Comparison of ENCODE assay signal across 26 mouse cellular contexts in genomic region chr11:54817449-54817848, GRCm38 (mm10). TPM values are rescaled to one million over a fixed set of nuclear protein-coding genes. Genes with fewer than 3 reads are reported as not detected.
DNase-seq lines count a peak whose midpoint lies in the region; ATAC-seq and TF ChIP-seq lines count a peak whose summit lies in the region.
"Had no signal": no experiment of that assay in that cellular context is flagged by ENCODE, and none has a peak within 500 bp of the region (broad histone marks: within the 10 kb centered on the region; RNA-seq: fewer than 3 reads in every experiment).

No protein-coding gene starts in this region.

- TF ChIP-seq POLR2A in brain, embryonic 14.5 days (IDR thresholded peaks at IDR 0.05; ENCODE audit: borderline replicate concordance, extremely low read depth, insufficient read depth, insufficient read length, poor library complexity, severe bottlenecking): no peak
- no peak for TF ChIP-seq POLR2A in kidney, adult 2 months (IDR thresholded peaks at IDR 0.05; ENCODE audit: low read depth, low read length)

- no peak for ATAC-seq in forebrain, embryonic 12.5 days (ENCODE audit: low FRiP score)
- no peak for ATAC-seq in forebrain, embryonic 11.5 days (replicated peaks; ENCODE audit: low FRiP score)
- no peak for ATAC-seq in midbrain, postnatal 0 days (ENCODE audit: low FRiP score)
- no peak for ATAC-seq in midbrain, embryonic 16.5 days
- ATAC-seq: CD4-positive, CD25-positive, alpha-beta regulatory T cell, adult 4 months; forebrain, embryonic 15.5 days; intestine, embryonic 16.5 days had no signal

- peaks cover 31% of the 10 kb centered on the region for H3K4me1 ChIP-seq in forebrain, embryonic 12.5 days
- peaks cover 10% of the 10 kb centered on the region; the same call in 1 of the 2 replicates for H3K4me1 ChIP-seq in forebrain, embryonic 11.5 days (replicated peaks; ENCODE audit: control insufficient read depth, insufficient read depth, low read length)
- H3K4me1 ChIP-seq in midbrain, postnatal 0 days (ENCODE audit: insufficient read depth, low read length): 0 out of 2 replicates have a peak, but pooled peaks cover 3% of the 10 kb centered on the region
- peaks cover 2% of the 10 kb centered on the region; the same call in 1 of the 2 replicates for H3K4me1 ChIP-seq in midbrain, embryonic 16.5 days (ENCODE audit: control insufficient read depth, insufficient read depth, low read length)
- H3K4me1 ChIP-seq in kidney, adult 2 months (ENCODE audit: control insufficient read depth, insufficient read depth, low read length): no peaks in the 10 kb centered on the region
- H3K4me1 ChIP-seq: embryonic facial prominence, embryonic 13.5 days; stomach, embryonic 15.5 days had no signal

- no peak for DNase-seq in forebrain, embryonic 11.5 days (ENCODE audit: low spot score)
- peak; percentile 30 for DNase-seq in left cerebral cortex, postnatal 4 days
- no peak for DNase-seq in left cerebral cortex, adult 18-20 months (ENCODE audit: low spot score in 2 of 2)
- peak; percentile 46 for DNase-seq in midbrain, postnatal 0 days (ENCODE audit: low spot score)
- DNase-seq in brain, embryonic 14.5 days (ENCODE audit: low read depth): peak; percentile 61
- DNase-seq in kidney, adult 2 months: no peak
- DNase-seq: cerebellum, adult 9-10 months; embryo, embryonic 11 days; gastrocnemius, postnatal 25 days; heart, adult 11 months; heart, postnatal 36 days; kidney, adult 9 months; kidney, postnatal 10 days; layer of hippocampus, postnatal 36 days; right cerebral cortex, postnatal 25 days had no signal

- peak overlapping the region; percentile 42; the same call in 1 of the 2 replicates for H3K27ac ChIP-seq in forebrain, embryonic 12.5 days
- no peak overlapping the region for H3K27ac ChIP-seq in forebrain, embryonic 11.5 days (ENCODE audit: low read depth, low read length)
- no peak overlapping the region for H3K27ac ChIP-seq in midbrain, postnatal 0 days (ENCODE audit: low read depth, low read length)
- no peak overlapping the region for H3K27ac ChIP-seq in midbrain, embryonic 16.5 days (ENCODE audit: low read length)
- H3K27ac ChIP-seq in kidney, adult 2 months (ENCODE audit: insufficient read depth, low read depth, low read length): no peak overlapping the region
- H3K27ac ChIP-seq: embryonic facial prominence, embryonic 13.5 days; forebrain, embryonic 15.5 days; liver, embryonic 15.5 days; macrophage; stomach, embryonic 15.5 days had no signal

- no peak overlapping the region for H3K4me3 ChIP-seq in forebrain, embryonic 12.5 days (replicated peaks)
- no peak overlapping the region for H3K4me3 ChIP-seq in forebrain, embryonic 11.5 days (ENCODE audit: low read depth, low read length)
- no peak overlapping the region for H3K4me3 ChIP-seq in midbrain, postnatal 0 days (ENCODE audit: low read depth, low read length)
- no peak overlapping the region for H3K4me3 ChIP-seq in midbrain, embryonic 16.5 days (ENCODE audit: low read depth, low read length)
- H3K4me3 ChIP-seq in kidney, adult 2 months (ENCODE audit: insufficient read depth, low read depth, low read length): no peak overlapping the region
- H3K4me3 ChIP-seq: embryonic facial prominence, embryonic 13.5 days; erythroblast, embryonic 14.5 days; forebrain, embryonic 15.5 days; liver, embryonic 15.5 days; stomach, embryonic 15.5 days had no signal

- no peaks in the 10 kb centered on the region for H3K36me3 ChIP-seq in forebrain, embryonic 12.5 days (replicated peaks)
- no peaks in the 10 kb centered on the region for H3K36me3 ChIP-seq in forebrain, embryonic 11.5 days (ENCODE audit: control insufficient read depth, insufficient read depth, low read length)
- H3K36me3 ChIP-seq in midbrain, postnatal 0 days (ENCODE audit: insufficient read depth, low read length): no peaks in the 10 kb centered on the region
- no peaks in the 10 kb centered on the region for H3K36me3 ChIP-seq in midbrain, embryonic 16.5 days (ENCODE audit: control insufficient read depth, insufficient read depth, low read length)
- H3K36me3 ChIP-seq in kidney, adult 2 months (ENCODE audit: control insufficient read depth, insufficient read depth, low read length): no peaks in the 10 kb centered on the region
- H3K36me3 ChIP-seq: embryonic facial prominence, embryonic 13.5 days; forebrain, embryonic 15.5 days; liver, embryonic 15.5 days; stomach, embryonic 15.5 days had no signal

- no peaks in the 10 kb centered on the region for H3K9me3 ChIP-seq in forebrain, embryonic 12.5 days
- no peaks in the 10 kb centered on the region for H3K9me3 ChIP-seq in forebrain, embryonic 11.5 days (ENCODE audit: control insufficient read depth, low read length)
- H3K9me3 ChIP-seq in midbrain, postnatal 0 days (ENCODE audit: low read length): no peaks in the 10 kb centered on the region
- no peaks in the 10 kb centered on the region for H3K9me3 ChIP-seq in midbrain, embryonic 16.5 days (replicated peaks; ENCODE audit: control insufficient read depth, low read length, poor library complexity, severe bottlenecking)
- H3K9me3 ChIP-seq: embryonic facial prominence, embryonic 13.5 days; forebrain, embryonic 15.5 days; liver, embryonic 15.5 days; stomach, embryonic 15.5 days had no signal

- WGBS in forebrain, embryonic 12.5 days: 79% methylated on average over 4 of the region's 4 CpGs
- 76% methylated on average over 4 of the region's 4 CpGs for WGBS in forebrain, embryonic 11.5 days
- WGBS in midbrain, postnatal 0 days: 43% methylated on average over 4 of the region's 4 CpGs
- WGBS in midbrain, embryonic 16.5 days: 43% methylated on average over 4 of the region's 4 CpGs
- WGBS in kidney, adult 2 months: 60% methylated on average over 4 of the region's 4 CpGs

- H3K9ac ChIP-seq in forebrain, embryonic 12.5 days: no peak overlapping the region
- H3K9ac ChIP-seq in forebrain, embryonic 11.5 days (ENCODE audit: low read length): no peak overlapping the region
- no peak overlapping the region for H3K9ac ChIP-seq in midbrain, postnatal 0 days (replicated peaks; ENCODE audit: low read length, poor library complexity, severe bottlenecking)
- no peak overlapping the region for H3K9ac ChIP-seq in midbrain, embryonic 16.5 days (ENCODE audit: low read depth, low read length)
- H3K9ac ChIP-seq: embryonic facial prominence, embryonic 13.5 days; forebrain, embryonic 15.5 days; liver, embryonic 15.5 days; stomach, embryonic 15.5 days had no signal

- no peak overlapping the region for H3K4me2 ChIP-seq in forebrain, embryonic 12.5 days
- H3K4me2 ChIP-seq in forebrain, embryonic 11.5 days (ENCODE audit: low read depth, low read length, severe bottlenecking): no peak overlapping the region
- no peak overlapping the region for H3K4me2 ChIP-seq in midbrain, postnatal 0 days (ENCODE audit: low read depth, low read length, poor library complexity, severe bottlenecking)
- H3K4me2 ChIP-seq in midbrain, embryonic 16.5 days (ENCODE audit: low read length): no peak overlapping the region
- H3K4me2 ChIP-seq: embryonic facial prominence, embryonic 13.5 days; forebrain, embryonic 15.5 days; heart, embryonic 11.5 days; liver, embryonic 15.5 days; stomach, embryonic 15.5 days had no signal

- TF ChIP-seq CTCF in midbrain, postnatal 0 days (IDR thresholded peaks at IDR 0.05): no peak
- TF ChIP-seq CTCF in brain, embryonic 14.5 days (IDR thresholded peaks at IDR 0.05; ENCODE audit: borderline replicate concordance, extremely low read depth, insufficient read depth, insufficient read length): no peak
- no peak for TF ChIP-seq CTCF in kidney, adult 2 months (conservative IDR thresholded peaks at IDR 0.05; ENCODE audit: insufficient read depth, insufficient read length, low read depth, low read length)

- intact Hi-C loops in left cerebral cortex, postnatal 4 days (cut with DNase I): no loop called here

- H3K27me3 ChIP-seq in forebrain, embryonic 12.5 days: no peaks in the 10 kb centered on the region
- H3K27me3 ChIP-seq in forebrain, embryonic 11.5 days (ENCODE audit: control insufficient read depth, insufficient read depth, low read length): no peaks in the 10 kb centered on the region
- no peaks in the 10 kb centered on the region for H3K27me3 ChIP-seq in midbrain, postnatal 0 days (ENCODE audit: insufficient read depth, low read length)
- no peaks in the 10 kb centered on the region for H3K27me3 ChIP-seq in midbrain, embryonic 16.5 days (ENCODE audit: control insufficient read depth, insufficient read depth, low read depth, low read length)
- H3K27me3 ChIP-seq in kidney, adult 2 months (replicated peaks; ENCODE audit: control insufficient read depth, insufficient read depth, low read length): no peaks in the 10 kb centered on the region
- H3K27me3 ChIP-seq: embryonic facial prominence, embryonic 13.5 days; forebrain, embryonic 15.5 days; liver, embryonic 15.5 days; stomach, embryonic 15.5 days had no signal

RNA-seq across cellular contexts. Expression of gene Cdc42se2, which starts 30.0 kb away (rescaled TPM):
- 228 and 237 TPM in 2 replicates for polyA plus RNA-seq in forebrain, embryonic 12.5 days (2016; fragmentation: Nextera tagmentation; extraction: Ambion mirVana)
- polyA plus RNA-seq in forebrain, embryonic 11.5 days (2014; fragmentation: Nextera tagmentation; extraction: Ambion mirVana): 221 and 230 TPM in 2 replicates
- total RNA-seq in left cerebral cortex, postnatal 4 days (2021): 100 to 1,000 TPM; 104 to 107 TPM
- total RNA-seq in left cerebral cortex, adult 18-20 months (2021): 100 to 1,000 TPM; 117 to 125 TPM
- 134 and 137 TPM in 2 replicates for total RNA-seq in midbrain, postnatal 0 days (2014; rRNA removed)
- polyA plus RNA-seq in midbrain, postnatal 0 days (2015; fragmentation: Nextera tagmentation; extraction: Ambion mirVana): 130 and 134 TPM in 2 replicates
- polyA plus RNA-seq in midbrain, embryonic 16.5 days (2015; fragmentation: Nextera tagmentation; extraction: Ambion mirVana): 144 and 153 TPM in 2 replicates
- polyA plus RNA-seq in brain, embryonic 14.5 days (2012; rRNA removed): 118 and 144 TPM in 2 replicates
- polyA plus RNA-seq in kidney, adult 2 months (2012; rRNA removed): 26.5 and 30.6 TPM in 2 replicates

RNA-seq across cellular contexts. Expression of gene Lyrm7, which starts 43.3 kb away (rescaled TPM):
- 8.2 TPM in 2 replicates for polyA plus RNA-seq in forebrain, embryonic 12.5 days (2016; fragmentation: Nextera tagmentation; extraction: Ambion mirVana)
- polyA plus RNA-seq in forebrain, embryonic 11.5 days (2014; fragmentation: Nextera tagmentation; extraction: Ambion mirVana): 6.4 and 8.6 TPM in 2 replicates
- total RNA-seq in left cerebral cortex, postnatal 4 days (2021): 10 to 100 TPM; 17.5 to 26.2 TPM
- total RNA-seq in left cerebral cortex, adult 18-20 months (2021): 10 to 100 TPM; 30.1 to 31.1 TPM
- 3.2 and 5.2 TPM in 2 replicates for total RNA-seq in midbrain, postnatal 0 days (2014; rRNA removed)
- 7.9 and 8.8 TPM in 2 replicates for polyA plus RNA-seq in midbrain, postnatal 0 days (2015; fragmentation: Nextera tagmentation; extraction: Ambion mirVana)
- 10.5 and 15.1 TPM in 2 replicates for polyA plus RNA-seq in midbrain, embryonic 16.5 days (2015; fragmentation: Nextera tagmentation; extraction: Ambion mirVana)
- polyA plus RNA-seq in brain, embryonic 14.5 days (2012; rRNA removed): 6.5 and 7.6 TPM in 2 replicates
- polyA plus RNA-seq in kidney, adult 2 months (2012; rRNA removed): 1.4 and 3.9 TPM in 2 replicates
- polyA plus RNA-seq: erythroblast, embryonic 14.5 days had no signal

RNA-seq across cellular contexts. Expression of gene Hint1, which starts 48.7 kb away (rescaled TPM):
- polyA plus RNA-seq in forebrain, embryonic 12.5 days (2016; fragmentation: Nextera tagmentation; extraction: Ambion mirVana): 791 and 796 TPM in 2 replicates
- polyA plus RNA-seq in forebrain, embryonic 11.5 days (2014; fragmentation: Nextera tagmentation; extraction: Ambion mirVana): 633 and 702 TPM in 2 replicates
- total RNA-seq in left cerebral cortex, postnatal 4 days (2021): 100 to 1,000 TPM; 364 to 423 TPM
- total RNA-seq in left cerebral cortex, adult 18-20 months (2021): 100 to 1,000 TPM; 262 to 270 TPM
- total RNA-seq in midbrain, postnatal 0 days (2014; rRNA removed): 475 and 586 TPM in 2 replicates
- polyA plus RNA-seq in midbrain, postnatal 0 days (2015; fragmentation: Nextera tagmentation; extraction: Ambion mirVana): 1,006 and 1,130 TPM in 2 replicates
- polyA plus RNA-seq in midbrain, embryonic 16.5 days (2015; fragmentation: Nextera tagmentation; extraction: Ambion mirVana): 731 and 741 TPM in 2 replicates
- 711 and 924 TPM in 2 replicates for polyA plus RNA-seq in brain, embryonic 14.5 days (2012; rRNA removed)
- 1,115 and 1,173 TPM in 2 replicates for polyA plus RNA-seq in kidney, adult 2 months (2012; rRNA removed)

Comparison
In these comparisons a context has a peak if more than half of its experiments do, and no peak if none do; other contexts are left out.
1. DNase-seq: peak in left cerebral cortex, postnatal 4 days (single experiment), midbrain, postnatal 0 days (single experiment) and brain, embryonic 14.5 days (single experiment); none in forebrain, embryonic 11.5 days (single experiment), left cerebral cortex, adult 18-20 months (0 of 2) and kidney, adult 2 months (single experiment).